Mouse (Mus musculus): ENCODE measurements around the gene Idh3a. TPM values are rescaled to one million over a fixed set of nuclear protein-coding genes. Genes with fewer than 3 reads are reported as not detected.

The Idh3a gene
- 76.3 and 79.5 TPM in 2 replicates for total RNA-seq (2014; fragmentation: Nextera tagmentation)
- total RNA-seq (2017) = 60.8 and 71.5 TPM in 2 replicates
- 20.3 and 21.7 TPM in 2 replicates for polyA plus RNA-seq (2012)

DNA sequence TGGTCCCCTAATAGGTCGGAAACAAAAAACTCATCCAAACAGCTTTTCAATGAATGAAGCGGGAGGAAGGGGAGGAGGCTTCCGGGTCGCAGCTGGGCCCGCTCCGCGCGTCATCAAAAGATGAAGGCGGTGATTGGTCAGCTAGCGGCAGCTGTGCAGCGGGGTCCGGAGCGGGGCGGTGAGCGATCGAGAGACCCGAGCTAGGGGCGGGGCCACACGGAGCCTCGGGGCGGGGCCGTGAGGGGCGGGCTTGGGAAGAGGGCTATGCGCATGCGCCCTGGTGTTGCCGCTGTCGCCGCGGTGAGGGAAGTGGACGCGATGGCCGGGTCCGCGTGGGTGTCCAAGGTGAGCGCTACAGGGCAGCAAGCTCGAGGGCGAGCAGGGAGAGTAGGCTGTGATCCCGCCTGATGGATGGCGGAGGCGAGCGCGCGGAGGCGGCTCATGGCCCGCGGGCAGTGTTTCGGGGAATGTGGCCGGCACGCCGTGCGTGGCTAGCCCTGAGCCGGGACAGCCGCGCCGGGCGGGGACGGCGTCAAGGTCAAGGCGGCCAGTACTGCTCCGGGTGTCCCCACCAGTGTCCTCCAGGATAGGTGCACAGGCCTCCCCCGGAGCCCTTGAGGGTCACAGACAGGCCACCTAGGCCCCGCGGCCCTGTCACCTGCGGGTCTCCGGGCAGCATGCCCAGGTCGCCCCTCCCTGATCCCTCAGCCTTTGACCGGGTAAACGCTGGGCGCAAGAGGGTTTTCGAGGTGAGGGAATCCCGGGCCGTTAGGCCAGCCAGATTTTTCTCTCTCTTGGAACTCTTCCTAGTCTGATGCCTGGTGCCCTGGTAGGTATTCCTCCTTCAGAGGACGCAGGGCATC lies at the start of gene Idh3a:
Gene Idh3a (plus strand): TSS at position 136 of the 863 bp plus-strand sequence.
- peak within 1 kb of the TSS; percentile 100 for H3K4me3 ChIP-seq (ENCODE audit: low read depth, low read length)
- H3K36me3 ChIP-seq (replicated peaks) = peaks cover 30% of the 10 kb centered on the region
- DNase-seq (ENCODE audit: low spot score) (peak; percentile 98), ATAC-seq (ENCODE audit: extremely low read depth, insufficient number of reproducible peaks, low FRiP score, poor library complexity, severe bottlenecking) (peak; percentile 97)
- TF ChIP-seq TAL1 (conservative IDR thresholded peaks at IDR 0.05; ENCODE audit: low read depth, low read length) (no peak), GATA1 (IDR thresholded peaks at IDR 0.05; ENCODE audit: borderline replicate concordance, low read length) (no peak), POLR2AphosphoS5 (IDR thresholded peaks at IDR 0.05; ENCODE audit: insufficient replicate concordance, low read depth, low read length) (no peak), CTCF (IDR thresholded peaks at IDR 0.05; ENCODE audit: low read depth, low read length) (no peak), GATA2 (IDR thresholded peaks at IDR 0.05; ENCODE audit: borderline replicate concordance, low read depth, low read length) (no peak)
- no peaks in the 10 kb centered on the region for H3K27me3 ChIP-seq (ENCODE audit: insufficient read depth, low read length)
- H3K9me3 ChIP-seq (replicated peaks) = peaks cover 6% of the 10 kb centered on the region
- H3K4me1 ChIP-seq (ENCODE audit: insufficient read depth, low read depth, low read length) = peaks cover 37% of the 10 kb centered on the region

DNA sequence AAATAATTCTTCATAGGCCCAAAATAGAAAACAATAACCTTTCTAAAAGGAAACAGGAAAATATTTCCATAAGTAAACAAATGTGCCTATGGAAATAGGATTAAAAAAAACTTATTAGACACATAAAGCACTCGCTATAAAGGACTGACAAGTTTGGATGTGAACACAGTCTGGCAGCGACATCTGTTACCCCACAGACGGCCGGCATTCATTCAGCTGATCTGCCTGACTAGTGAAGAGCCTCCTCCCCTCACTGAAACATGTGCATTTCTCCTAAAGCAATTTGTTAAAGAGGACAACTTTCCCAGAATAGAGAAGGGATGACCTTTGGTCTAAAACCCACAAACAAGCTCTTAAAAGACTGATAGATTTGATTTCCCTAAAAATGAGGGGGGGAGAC lies 49.1 kb upstream of the Idh3a start:
- ATAC-seq (ENCODE audit: extremely low read depth, insufficient number of reproducible peaks, low FRiP score, poor library complexity, severe bottlenecking) (no peak), DNase-seq (ENCODE audit: low spot score) (no peak)
- Histone ChIP-seq H3K9me3 (replicated peaks) (no peaks in the 10 kb centered on the region), H3K4me1 (ENCODE audit: insufficient read depth, low read depth, low read length) (no peaks in the 10 kb centered on the region), H3K4me3 (ENCODE audit: low read depth, low read length) (no peak overlapping the region), H3K27me3 (ENCODE audit: insufficient read depth, low read length) (peaks cover 13% of the 10 kb centered on the region), H3K36me3 (replicated peaks) (no peaks in the 10 kb centered on the region)
- TF ChIP-seq GATA2 (IDR thresholded peaks at IDR 0.05; ENCODE audit: borderline replicate concordance, low read depth, low read length) (no peak), TAL1 (conservative IDR thresholded peaks at IDR 0.05; ENCODE audit: low read depth, low read length) (no peak), CTCF (IDR thresholded peaks at IDR 0.05; ENCODE audit: low read depth, low read length) (no peak), GATA1 (IDR thresholded peaks at IDR 0.05; ENCODE audit: borderline replicate concordance, low read length) (no peak), POLR2AphosphoS5 (IDR thresholded peaks at IDR 0.05; ENCODE audit: insufficient replicate concordance, low read depth, low read length) (no peak)

GRCm38 (mm10) chr9:54537480-54537879 lies 48.7 kb upstream of the Idh3a start:
- Histone ChIP-seq H3K9me3 (replicated peaks) (no peaks in the 10 kb centered on the region), H3K4me1 (ENCODE audit: insufficient read depth, low read depth, low read length) (no peaks in the 10 kb centered on the region), H3K4me3 (ENCODE audit: low read depth, low read length) (no peak overlapping the region), H3K36me3 (replicated peaks) (no peaks in the 10 kb centered on the region), H3K27me3 (ENCODE audit: insufficient read depth, low read length) (peaks cover 15% of the 10 kb centered on the region)
- no peak for TF ChIP-seq GATA1 (IDR thresholded peaks at IDR 0.05; ENCODE audit: borderline replicate concordance, low read length)
- TF ChIP-seq CTCF (IDR thresholded peaks at IDR 0.05; ENCODE audit: low read depth, low read length) = no peak
- no peak for TF ChIP-seq GATA2 (IDR thresholded peaks at IDR 0.05; ENCODE audit: borderline replicate concordance, low read depth, low read length)
- no peak for TF ChIP-seq TAL1 (conservative IDR thresholded peaks at IDR 0.05; ENCODE audit: low read depth, low read length)
- no peak for TF ChIP-seq POLR2AphosphoS5 (IDR thresholded peaks at IDR 0.05; ENCODE audit: insufficient replicate concordance, low read depth, low read length)
- ATAC-seq (ENCODE audit: extremely low read depth, insufficient number of reproducible peaks, low FRiP score, poor library complexity, severe bottlenecking) (no peak), DNase-seq (ENCODE audit: low spot score) (no peak)

GRCm38 (mm10) chr9:54538244-54538643 lies 47.9 kb upstream of the Idh3a start:
- H3K4me1 ChIP-seq (ENCODE audit: insufficient read depth, low read depth, low read length) = no peaks in the 10 kb centered on the region
- H3K36me3 ChIP-seq (replicated peaks) = no peaks in the 10 kb centered on the region
- H3K27me3 ChIP-seq (ENCODE audit: insufficient read depth, low read length) = peaks cover 22% of the 10 kb centered on the region
- H3K4me3 ChIP-seq (ENCODE audit: low read depth, low read length) = no peak overlapping the region
- DNase-seq (ENCODE audit: low spot score) = no peak
- TF ChIP-seq GATA1 (IDR thresholded peaks at IDR 0.05; ENCODE audit: borderline replicate concordance, low read length) (no peak), CTCF (IDR thresholded peaks at IDR 0.05; ENCODE audit: low read depth, low read length) (no peak), TAL1 (conservative IDR thresholded peaks at IDR 0.05; ENCODE audit: low read depth, low read length) (no peak), GATA2 (IDR thresholded peaks at IDR 0.05; ENCODE audit: borderline replicate concordance, low read depth, low read length) (no peak)
- no peak for ATAC-seq (ENCODE audit: extremely low read depth, insufficient number of reproducible peaks, low FRiP score, poor library complexity, severe bottlenecking)
- H3K9me3 ChIP-seq (replicated peaks) = no peaks in the 10 kb centered on the region

DNA sequence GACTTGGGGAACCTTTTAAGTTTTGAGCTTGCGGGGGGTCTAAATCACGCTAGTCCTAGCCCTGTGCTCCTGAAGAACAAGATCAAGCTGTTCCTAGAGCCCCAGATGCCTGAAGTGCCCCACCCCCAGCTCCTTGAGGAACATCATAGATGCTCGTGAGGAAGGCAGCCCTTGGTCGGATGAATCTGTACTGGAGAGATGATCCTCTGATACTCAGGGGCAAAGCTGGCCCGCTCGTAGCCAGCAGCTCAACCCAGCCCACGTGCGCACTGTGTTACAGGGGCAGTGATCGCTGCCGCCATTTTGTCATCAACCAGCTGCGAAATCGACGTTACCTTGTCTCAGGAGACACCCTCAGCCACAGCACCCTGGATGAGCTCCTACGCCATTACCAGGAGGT lies 47.5 kb upstream of the Idh3a start, which contains the start of gene Sh2d7:
Gene Sh2d7 (plus strand): TSS at position 301 of the 400 bp plus-strand sequence.
- Histone ChIP-seq H3K27me3 (ENCODE audit: insufficient read depth, low read length) (peaks cover 26% of the 10 kb centered on the region), H3K4me3 (ENCODE audit: low read depth, low read length) (no peak within 1 kb of the TSS), H3K9me3 (replicated peaks) (no peaks in the 10 kb centered on the region), H3K4me1 (ENCODE audit: insufficient read depth, low read depth, low read length) (no peaks in the 10 kb centered on the region), H3K36me3 (replicated peaks) (no peaks in the 10 kb centered on the region)
- DNase-seq (ENCODE audit: low spot score) (no peak), ATAC-seq (ENCODE audit: extremely low read depth, insufficient number of reproducible peaks, low FRiP score, poor library complexity, severe bottlenecking) (no peak)
- no peak for TF ChIP-seq POLR2AphosphoS5 (IDR thresholded peaks at IDR 0.05; ENCODE audit: insufficient replicate concordance, low read depth, low read length)
- no peak for TF ChIP-seq GATA1 (IDR thresholded peaks at IDR 0.05; ENCODE audit: borderline replicate concordance, low read length)
- TF ChIP-seq CTCF (IDR thresholded peaks at IDR 0.05; ENCODE audit: low read depth, low read length) = no peak
- no peak for TF ChIP-seq GATA2 (IDR thresholded peaks at IDR 0.05; ENCODE audit: borderline replicate concordance, low read depth, low read length)

DNA sequence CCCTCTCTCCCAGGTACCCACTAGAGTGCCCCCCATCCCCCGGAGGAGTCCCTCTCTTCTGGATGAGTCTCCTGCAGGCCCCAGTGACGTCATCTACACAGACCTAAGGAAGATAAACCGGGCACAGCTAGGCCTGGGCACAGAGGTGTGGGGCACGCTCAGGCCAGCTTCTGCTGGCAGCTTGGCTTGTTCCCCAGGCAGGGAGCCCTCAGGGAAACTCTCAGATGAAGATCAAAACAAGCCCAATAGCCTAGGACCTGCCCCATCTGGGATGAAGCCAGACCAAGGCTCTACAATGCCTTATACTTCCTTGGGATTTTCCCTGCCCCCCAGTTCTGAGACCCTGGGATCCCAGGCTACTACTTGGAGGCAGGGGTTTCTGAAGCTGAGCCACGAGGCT lies 45.3 kb upstream of the Idh3a start:
- ATAC-seq (ENCODE audit: extremely low read depth, insufficient number of reproducible peaks, low FRiP score, poor library complexity, severe bottlenecking) (no peak), DNase-seq (ENCODE audit: low spot score) (no peak)
- Histone ChIP-seq H3K9me3 (replicated peaks) (no peaks in the 10 kb centered on the region), H3K36me3 (replicated peaks) (no peaks in the 10 kb centered on the region), H3K27me3 (ENCODE audit: insufficient read depth, low read length) (peaks cover 29% of the 10 kb centered on the region), H3K4me3 (ENCODE audit: low read depth, low read length) (no peak overlapping the region), H3K4me1 (ENCODE audit: insufficient read depth, low read depth, low read length) (no peaks in the 10 kb centered on the region)
- TF ChIP-seq GATA2 (IDR thresholded peaks at IDR 0.05; ENCODE audit: borderline replicate concordance, low read depth, low read length) = no peak
- no peak for TF ChIP-seq GATA1 (IDR thresholded peaks at IDR 0.05; ENCODE audit: borderline replicate concordance, low read length)
- no peak for TF ChIP-seq TAL1 (conservative IDR thresholded peaks at IDR 0.05; ENCODE audit: low read depth, low read length)
- no peak for TF ChIP-seq POLR2AphosphoS5 (IDR thresholded peaks at IDR 0.05; ENCODE audit: insufficient replicate concordance, low read depth, low read length)
- TF ChIP-seq CTCF (IDR thresholded peaks at IDR 0.05; ENCODE audit: low read depth, low read length) = no peak
